Mouse (Mus musculus): ENCODE results near the gene Epm2aip1. TPM values are rescaled to one million over a fixed set of nuclear protein-coding genes. Genes with fewer than 3 reads are reported as not detected.

The Epm2aip1 gene
- total and polyA plus RNA-seq, 3 experiments: 3.4 to 7.4 TPM; not detected in 1

DNA sequence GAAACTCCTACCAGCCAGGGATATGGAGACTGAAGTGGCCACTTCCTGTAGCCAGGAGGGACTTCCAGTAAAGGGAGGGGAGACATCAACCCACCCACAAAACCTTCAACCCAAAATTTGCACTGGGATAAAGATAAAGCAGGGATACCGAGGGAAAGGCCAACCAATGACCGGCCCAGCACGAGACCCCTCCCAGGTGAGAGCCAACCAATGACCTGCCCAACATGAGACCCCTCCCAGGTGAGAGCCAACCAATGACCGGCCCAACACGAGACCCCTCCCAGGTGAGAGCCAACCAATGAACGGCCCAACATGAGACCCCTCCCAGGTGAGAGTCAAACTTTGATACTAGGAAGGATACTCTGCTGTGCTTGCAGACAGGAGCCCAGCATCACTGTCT lies 23.2 kb downstream of the Epm2aip1 start:
- H3K79me2 ChIP-seq (ENCODE audit: control insufficient read depth, insufficient read depth, low read length, poor library complexity): no peaks in the 10 kb centered on the region
- TF ChIP-seq MEF2A (IDR thresholded peaks at IDR 0.05; ENCODE audit: extremely low read depth, insufficient replicate concordance, low read depth, low read length, poor library complexity, severe bottlenecking) (no peak), POLR2A (IDR thresholded peaks at IDR 0.05; ENCODE audit: control insufficient read depth in 1 of 2, insufficient read depth in 1 of 2, low read depth in 1 of 2, low read length in 2 of 2, poor library complexity in 1 of 2) (no peak), JUND (IDR thresholded peaks at IDR 0.05; ENCODE audit: low read depth, low read length) (no peak), RAD21 (IDR thresholded peaks at IDR 0.05; ENCODE audit: low read depth, low read length) (no peak), ZMIZ1 (IDR thresholded peaks at IDR 0.05; ENCODE audit: low read depth, low read length) (no peak), ZKSCAN1 (IDR thresholded peaks at IDR 0.05; ENCODE audit: low read depth, low read length) (no peak), POLR2AphosphoS5 (IDR thresholded peaks at IDR 0.05; ENCODE audit: borderline replicate concordance, low read depth, low read length) (no peak), CTCF (IDR thresholded peaks at IDR 0.05 in 2 of 3, conservative IDR thresholded peaks at IDR 0.05 in 1 of 3; ENCODE audit: control insufficient read depth in 1 of 3, insufficient read depth in 1 of 3, low read depth in 2 of 3, low read length in 3 of 3, poor library complexity in 1 of 3, severe bottlenecking in 1 of 3) (no peak), MYC (IDR thresholded peaks at IDR 0.05; ENCODE audit: low read depth, low read length) (no peak)
- no peaks in the 10 kb centered on the region; a peak in 2 of 4 replicates for H3K27me3 ChIP-seq (ENCODE audit: control insufficient read depth in 1 of 2, insufficient read depth in 2 of 2, low read length in 2 of 2)
- H3K4me1 ChIP-seq (ENCODE audit: control insufficient read depth in 1 of 2, insufficient read depth in 2 of 2, low read length in 2 of 2): no peaks in the 10 kb centered on the region
- no peak overlapping the region for H3K27ac ChIP-seq (ENCODE audit: control insufficient read depth, low read depth, low read length)
- H3K4me3 ChIP-seq (ENCODE audit: control insufficient read depth in 1 of 2, insufficient read depth in 1 of 2, low read depth in 2 of 2, low read length in 2 of 2): no peak overlapping the region
- no peak overlapping the region for H3K9ac ChIP-seq (ENCODE audit: control insufficient read depth, low read depth, low read length, poor library complexity, severe bottlenecking)
- DNase-seq (ENCODE audit: low read depth, low spot score): no peak
- no peaks in the 10 kb centered on the region for H3K36me3 ChIP-seq (ENCODE audit: control insufficient read depth in 1 of 2, insufficient read depth in 2 of 2, low read length in 2 of 2)
- no peaks in the 10 kb centered on the region for H3K9me3 ChIP-seq (replicated peaks; ENCODE audit: insufficient read depth, low read length)

- Histone ChIP-seq H3K4me3 (ENCODE audit: control insufficient read depth in 1 of 2, insufficient read depth in 1 of 2, low read depth in 2 of 2, low read length in 2 of 2) (no peak overlapping the region), H3K4me1 (ENCODE audit: control insufficient read depth in 1 of 2, insufficient read depth in 2 of 2, low read length in 2 of 2) (no peaks in the 10 kb centered on the region), H3K36me3 (ENCODE audit: control insufficient read depth in 1 of 2, insufficient read depth in 2 of 2, low read length in 2 of 2) (no peaks in the 10 kb centered on the region), H3K27me3 (ENCODE audit: control insufficient read depth in 1 of 2, insufficient read depth in 2 of 2, low read length in 2 of 2) (no peaks in the 10 kb centered on the region; a peak in 2 of 4 replicates), H3K9me3 (replicated peaks; ENCODE audit: insufficient read depth, low read length) (no peaks in the 10 kb centered on the region), H3K27ac (ENCODE audit: control insufficient read depth, low read depth, low read length) (no peak overlapping the region), H3K79me2 (ENCODE audit: control insufficient read depth, insufficient read depth, low read length, poor library complexity) (no peaks in the 10 kb centered on the region), H3K9ac (ENCODE audit: control insufficient read depth, low read depth, low read length, poor library complexity, severe bottlenecking) (no peak overlapping the region)
- DNase-seq (ENCODE audit: low read depth, low spot score): no peak
- TF ChIP-seq CHD2 (IDR thresholded peaks at IDR 0.05; ENCODE audit: low read length) (no peak), ETS1 (IDR thresholded peaks at IDR 0.05; ENCODE audit: low read depth, low read length) (no peak), TCF12 (IDR thresholded peaks at IDR 0.05; ENCODE audit: low read depth, low read length) (no peak), MYC (IDR thresholded peaks at IDR 0.05; ENCODE audit: low read depth, low read length) (no peak), NELFE (IDR thresholded peaks at IDR 0.05; ENCODE audit: low read depth, low read length) (no peak), RCOR1 (IDR thresholded peaks at IDR 0.05; ENCODE audit: low read depth, low read length) (no peak), ELF1 (IDR thresholded peaks at IDR 0.05; ENCODE audit: low read depth, low read length) (no peak), MAFK (IDR thresholded peaks at IDR 0.05; ENCODE audit: borderline replicate concordance, low read depth, low read length) (no peak), POLR2A (IDR thresholded peaks at IDR 0.05; ENCODE audit: control insufficient read depth in 1 of 2, insufficient read depth in 1 of 2, low read depth in 1 of 2, low read length in 2 of 2, poor library complexity in 1 of 2) (no peak), MXI1 (IDR thresholded peaks at IDR 0.05; ENCODE audit: low read depth, low read length) (no peak), E2F4 (IDR thresholded peaks at IDR 0.05; ENCODE audit: borderline replicate concordance, low read depth, low read length) (no peak), MEF2A (IDR thresholded peaks at IDR 0.05; ENCODE audit: extremely low read depth, insufficient replicate concordance, low read depth, low read length, poor library complexity, severe bottlenecking) (no peak), HCFC1 (IDR thresholded peaks at IDR 0.05; ENCODE audit: low read depth, low read length) (no peak), SMC3 (IDR thresholded peaks at IDR 0.05; ENCODE audit: low read depth, low read length) (no peak), EP300 (IDR thresholded peaks at IDR 0.05; ENCODE audit: low read depth in 1 of 2, low read length in 2 of 2) (no peak), CTCF (IDR thresholded peaks at IDR 0.05 in 2 of 3, conservative IDR thresholded peaks at IDR 0.05 in 1 of 3; ENCODE audit: control insufficient read depth in 1 of 3, insufficient read depth in 1 of 3, low read depth in 2 of 3, low read length in 3 of 3, poor library complexity in 1 of 3, severe bottlenecking in 1 of 3) (no peak), USF2 (IDR thresholded peaks at IDR 0.05; ENCODE audit: borderline replicate concordance in 1 of 2, insufficient read depth in 1 of 2, low read depth in 1 of 2, low read length in 2 of 2) (no peak), GABPA (IDR thresholded peaks at IDR 0.05; ENCODE audit: low read depth, low read length) (no peak)
Observed at GRCm38 (mm10) chr9:111295323-111295722, 23.6 kb downstream of the Epm2aip1 start.

All from MEL (cell line).